Mouse (Mus musculus): ENCODE data around the gene Serpinf1. TPM values are rescaled to one million over a fixed set of nuclear protein-coding genes. Genes with fewer than 3 reads are reported as not detected.

Serpinf1 gene
- polyA plus RNA-seq, 1 experiment from 2014 or later, result 32.4 TPM

- Histone ChIP-seq H3K4me1 (ENCODE audit: control insufficient read depth in 2 of 2, insufficient read depth in 2 of 2, low read length in 2 of 2) (no peaks in the 10 kb centered on the region), H3K4me3 (ENCODE audit: control insufficient read depth in 1 of 2, insufficient read depth in 1 of 2, low read depth in 1 of 2, low read length in 2 of 2) (no peak overlapping the region), H3K27ac (replicated peaks in 1 of 2; ENCODE audit: control insufficient read depth in 1 of 2, insufficient read depth in 1 of 2, low read depth in 2 of 2, low read length in 2 of 2) (no peak overlapping the region), H3K9me3 (ENCODE audit: control insufficient read depth, low read length) (no peaks in the 10 kb centered on the region), H3K9ac (ENCODE audit: low read length) (no peak overlapping the region), H3K27me3 (ENCODE audit: control insufficient read depth, insufficient read depth, low read length) (no peaks in the 10 kb centered on the region), H3K36me3 (ENCODE audit: control insufficient read depth, insufficient read depth, low read length) (peaks cover 68% of the 10 kb centered on the region), H3K4me2 (ENCODE audit: low read length) (no peak overlapping the region)
- ATAC-seq (ENCODE audit: insufficient number of reproducible peaks, insufficient read depth, low FRiP score, low read depth), result 0 out of 2 replicates have a peak, but pooled peaks have one; percentile 35
- 66% methylated on average over 8 of the region's 8 CpGs for WGBS
These were observed 21.2 kb upstream of the Serpinf1 start for GRCm38 (mm10) chr11:75443711-75444110.

DNA sequence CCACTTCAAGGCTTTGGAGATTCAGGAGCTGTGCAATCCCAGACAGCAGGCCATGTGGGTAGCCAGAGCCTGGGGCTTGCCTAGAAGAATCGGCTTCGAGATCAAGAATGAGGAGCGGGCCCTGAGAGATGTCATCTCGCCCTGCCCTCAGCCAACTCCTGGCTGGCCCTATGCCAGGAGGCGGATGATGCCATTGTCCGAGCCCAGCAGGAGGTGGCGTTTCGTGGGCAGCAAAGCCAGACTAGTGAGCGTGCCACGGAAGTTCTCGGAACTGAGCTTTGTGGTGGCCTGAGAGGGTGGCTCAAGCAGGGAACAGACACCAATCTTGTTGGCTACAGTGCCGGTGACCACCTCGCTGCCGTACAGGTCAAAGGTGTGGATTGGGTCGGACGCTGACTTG is 19.1 kb upstream of the Serpinf1 start:
- Histone ChIP-seq H3K4me1 (ENCODE audit: control insufficient read depth in 2 of 2, insufficient read depth in 2 of 2, low read length in 2 of 2) (peaks cover 0 to 3% of the 10 kb centered on the region in 2 experiments; a peak in 1 of 4 replicates), H3K4me3 (ENCODE audit: control insufficient read depth in 1 of 2, insufficient read depth in 1 of 2, low read depth in 1 of 2, low read length in 2 of 2) (no peak overlapping the region), H3K9ac (ENCODE audit: low read length) (no peak overlapping the region), H3K9me3 (ENCODE audit: control insufficient read depth, low read length) (no peaks in the 10 kb centered on the region), H3K4me2 (ENCODE audit: low read length) (no peak overlapping the region), H3K27me3 (ENCODE audit: control insufficient read depth, insufficient read depth, low read length) (no peaks in the 10 kb centered on the region), H3K36me3 (ENCODE audit: control insufficient read depth, insufficient read depth, low read length) (peaks cover 49% of the 10 kb centered on the region), H3K27ac (replicated peaks in 1 of 2; ENCODE audit: control insufficient read depth in 1 of 2, insufficient read depth in 1 of 2, low read depth in 2 of 2, low read length in 2 of 2) (no peak overlapping the region)
- 88% methylated on average over 16 of the region's 16 CpGs for WGBS
- no peak for ATAC-seq (ENCODE audit: insufficient number of reproducible peaks, insufficient read depth, low FRiP score, low read depth)

- peaks cover 0 to 3% of the 10 kb centered on the region in 2 experiments; a peak in 1 of 4 replicates for H3K4me1 ChIP-seq (ENCODE audit: control insufficient read depth in 2 of 2, insufficient read depth in 2 of 2, low read length in 2 of 2)
- H3K4me3 ChIP-seq (ENCODE audit: control insufficient read depth in 1 of 2, insufficient read depth in 1 of 2, low read depth in 1 of 2, low read length in 2 of 2), result no peak overlapping the region
- no peak for ATAC-seq (ENCODE audit: insufficient number of reproducible peaks, insufficient read depth, low FRiP score, low read depth)
- H3K36me3 ChIP-seq (ENCODE audit: control insufficient read depth, insufficient read depth, low read length), result peaks cover 48% of the 10 kb centered on the region
- H3K9me3 ChIP-seq (ENCODE audit: control insufficient read depth, low read length), result no peaks in the 10 kb centered on the region
- 81% methylated on average over 7 of the region's 7 CpGs for WGBS
- H3K27ac ChIP-seq (replicated peaks in 1 of 2; ENCODE audit: control insufficient read depth in 1 of 2, insufficient read depth in 1 of 2, low read depth in 2 of 2, low read length in 2 of 2), result no peak overlapping the region
- no peak overlapping the region for H3K9ac ChIP-seq (ENCODE audit: low read length)
- H3K4me2 ChIP-seq (ENCODE audit: low read length), result no peak overlapping the region
- no peaks in the 10 kb centered on the region for H3K27me3 ChIP-seq (ENCODE audit: control insufficient read depth, insufficient read depth, low read length)
These were observed 18.5 kb upstream of the Serpinf1 start for GRCm38 (mm10) chr11:75441034-75441433.

GRCm38 (mm10) chr11:75439951-75440350 is 17.4 kb upstream of the Serpinf1 start:
- Histone ChIP-seq H3K4me2 (ENCODE audit: low read length) (no peak overlapping the region), H3K4me1 (ENCODE audit: control insufficient read depth in 2 of 2, insufficient read depth in 2 of 2, low read length in 2 of 2) (peaks cover 0 to 3% of the 10 kb centered on the region in 2 experiments; a peak in 1 of 4 replicates), H3K36me3 (ENCODE audit: control insufficient read depth, insufficient read depth, low read length) (peaks cover 40% of the 10 kb centered on the region), H3K9me3 (ENCODE audit: control insufficient read depth, low read length) (no peaks in the 10 kb centered on the region), H3K4me3 (ENCODE audit: control insufficient read depth in 1 of 2, insufficient read depth in 1 of 2, low read depth in 1 of 2, low read length in 2 of 2) (no peak overlapping the region), H3K27me3 (ENCODE audit: control insufficient read depth, insufficient read depth, low read length) (no peaks in the 10 kb centered on the region), H3K27ac (replicated peaks in 1 of 2; ENCODE audit: control insufficient read depth in 1 of 2, insufficient read depth in 1 of 2, low read depth in 2 of 2, low read length in 2 of 2) (no peak overlapping the region), H3K9ac (ENCODE audit: low read length) (no peak overlapping the region)
- 75% methylated on average over 3 of the region's 3 CpGs for WGBS
- no peak for ATAC-seq (ENCODE audit: insufficient number of reproducible peaks, insufficient read depth, low FRiP score, low read depth)

DNA sequence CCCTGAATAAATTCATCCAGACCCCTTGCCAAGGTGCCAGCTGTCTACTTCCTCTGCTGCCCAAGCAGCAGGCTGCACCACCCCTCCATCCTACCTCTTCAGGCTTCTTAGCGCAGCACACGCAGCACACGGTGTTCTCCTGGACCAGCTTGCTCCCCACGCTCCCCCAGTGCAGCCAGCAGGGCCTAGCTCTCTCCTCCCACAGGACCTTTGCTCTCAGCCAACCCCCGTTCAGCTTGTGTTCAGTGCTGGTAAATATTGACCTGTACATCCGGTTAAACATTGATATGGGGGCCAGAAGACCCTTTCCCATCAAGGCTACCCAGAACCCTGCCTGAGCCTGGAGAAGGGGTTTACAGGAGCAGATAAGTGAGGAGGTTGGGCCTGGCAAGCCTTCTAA is 16.9 kb upstream of the Serpinf1 start, which contains the start of gene Serpinf2:
Gene Serpinf2, minus strand, starts transcription at position 229 of the 400 bp plus-strand sequence.
- peaks cover 0 to 3% of the 10 kb centered on the region in 2 experiments; a peak in 1 of 4 replicates for H3K4me1 ChIP-seq (ENCODE audit: control insufficient read depth in 2 of 2, insufficient read depth in 2 of 2, low read length in 2 of 2)
- H3K4me2 ChIP-seq (ENCODE audit: low read length), result no peak within 1 kb of the TSS
- no peak within 1 kb of the TSS for H3K9ac ChIP-seq (ENCODE audit: low read length)
- H3K27ac ChIP-seq (replicated peaks in 1 of 2; ENCODE audit: control insufficient read depth in 1 of 2, insufficient read depth in 1 of 2, low read depth in 2 of 2, low read length in 2 of 2), result no peak within 1 kb of the TSS
- H3K27me3 ChIP-seq (ENCODE audit: control insufficient read depth, insufficient read depth, low read length), result no peaks in the 10 kb centered on the region
- H3K4me3 ChIP-seq (ENCODE audit: control insufficient read depth in 1 of 2, insufficient read depth in 1 of 2, low read depth in 1 of 2, low read length in 2 of 2), result no peak within 1 kb of the TSS
- 87% methylated on average over 6 of the region's 6 CpGs for WGBS
- H3K9me3 ChIP-seq (ENCODE audit: control insufficient read depth, low read length), result peaks cover 3% of the 10 kb centered on the region; the same call in 1 of the 2 replicates
- peaks cover 34% of the 10 kb centered on the region for H3K36me3 ChIP-seq (ENCODE audit: control insufficient read depth, insufficient read depth, low read length)
- ATAC-seq (ENCODE audit: insufficient number of reproducible peaks, insufficient read depth, low FRiP score, low read depth), result no peak

- WGBS, result 86% methylated on average over 3 of the region's 3 CpGs
- Histone ChIP-seq H3K36me3 (ENCODE audit: control insufficient read depth, insufficient read depth, low read length) (peaks cover 28% of the 10 kb centered on the region), H3K9ac (ENCODE audit: low read length) (no peak overlapping the region), H3K4me3 (ENCODE audit: control insufficient read depth in 1 of 2, insufficient read depth in 1 of 2, low read depth in 1 of 2, low read length in 2 of 2) (no peak overlapping the region), H3K4me1 (ENCODE audit: control insufficient read depth in 2 of 2, insufficient read depth in 2 of 2, low read length in 2 of 2) (peaks cover 0 to 3% of the 10 kb centered on the region in 2 experiments; a peak in 1 of 4 replicates), H3K9me3 (ENCODE audit: control insufficient read depth, low read length) (peaks cover 6% of the 10 kb centered on the region; the same call in 1 of the 2 replicates), H3K27me3 (ENCODE audit: control insufficient read depth, insufficient read depth, low read length) (no peaks in the 10 kb centered on the region), H3K4me2 (ENCODE audit: low read length) (no peak overlapping the region), H3K27ac (replicated peaks in 1 of 2; ENCODE audit: control insufficient read depth in 1 of 2, insufficient read depth in 1 of 2, low read depth in 2 of 2, low read length in 2 of 2) (no peak overlapping the region)
- no peak for ATAC-seq (ENCODE audit: insufficient number of reproducible peaks, insufficient read depth, low FRiP score, low read depth)
These were observed 16.3 kb upstream of the Serpinf1 start for GRCm38 (mm10) chr11:75438804-75439203.

DNA sequence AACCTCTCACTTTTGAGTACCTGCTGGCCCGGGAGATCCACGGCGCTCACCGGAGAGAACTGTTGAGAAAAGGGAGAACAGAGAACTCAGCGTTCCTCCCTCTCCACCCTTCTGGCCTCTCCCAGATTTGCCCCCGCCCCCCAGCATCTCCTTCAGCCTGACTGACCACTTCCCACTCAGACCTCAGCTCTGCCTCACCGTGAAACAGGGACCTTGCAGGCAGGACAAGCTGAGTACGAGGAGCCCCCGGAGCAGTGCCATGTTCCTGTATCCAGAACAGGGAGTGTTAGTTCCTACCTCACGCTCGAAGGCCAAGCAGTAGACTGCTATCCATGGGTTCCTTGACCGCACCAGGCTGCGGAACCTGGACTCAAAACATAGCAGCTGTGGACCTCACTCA is 15.7 kb upstream of the Serpinf1 start:
- no peak overlapping the region for H3K9ac ChIP-seq (ENCODE audit: low read length)
- H3K36me3 ChIP-seq (ENCODE audit: control insufficient read depth, insufficient read depth, low read length), result peaks cover 25% of the 10 kb centered on the region
- no peak overlapping the region for H3K27ac ChIP-seq (replicated peaks in 1 of 2; ENCODE audit: control insufficient read depth in 1 of 2, insufficient read depth in 1 of 2, low read depth in 2 of 2, low read length in 2 of 2)
- no peaks in the 10 kb centered on the region for H3K27me3 ChIP-seq (ENCODE audit: control insufficient read depth, insufficient read depth, low read length)
- no peak overlapping the region for H3K4me2 ChIP-seq (ENCODE audit: low read length)
- peaks cover 6% of the 10 kb centered on the region; the same call in 1 of the 2 replicates for H3K9me3 ChIP-seq (ENCODE audit: control insufficient read depth, low read length)
- WGBS, result 69% methylated on average over 13 of the region's 13 CpGs
- ATAC-seq (ENCODE audit: insufficient number of reproducible peaks, insufficient read depth, low FRiP score, low read depth), result no peak
- H3K4me3 ChIP-seq (ENCODE audit: control insufficient read depth in 1 of 2, insufficient read depth in 1 of 2, low read depth in 1 of 2, low read length in 2 of 2), result no peak overlapping the region
- H3K4me1 ChIP-seq (ENCODE audit: control insufficient read depth in 2 of 2, insufficient read depth in 2 of 2, low read length in 2 of 2), result peaks cover 0 to 3% of the 10 kb centered on the region in 2 experiments; a peak in 1 of 4 replicates

- Histone ChIP-seq H3K4me1 (ENCODE audit: control insufficient read depth in 2 of 2, insufficient read depth in 2 of 2, low read length in 2 of 2) (peaks cover 0 to 3% of the 10 kb centered on the region in 2 experiments; a peak in 1 of 4 replicates), H3K36me3 (ENCODE audit: control insufficient read depth, insufficient read depth, low read length) (no peaks in the 10 kb centered on the region), H3K27me3 (ENCODE audit: control insufficient read depth, insufficient read depth, low read length) (no peaks in the 10 kb centered on the region), H3K9ac (ENCODE audit: low read length) (no peak overlapping the region), H3K4me2 (ENCODE audit: low read length) (no peak overlapping the region), H3K4me3 (ENCODE audit: control insufficient read depth in 1 of 2, insufficient read depth in 1 of 2, low read depth in 1 of 2, low read length in 2 of 2) (no peak overlapping the region), H3K27ac (replicated peaks in 1 of 2; ENCODE audit: control insufficient read depth in 1 of 2, insufficient read depth in 1 of 2, low read depth in 2 of 2, low read length in 2 of 2) (no peak overlapping the region), H3K9me3 (ENCODE audit: control insufficient read depth, low read length) (peaks cover 6% of the 10 kb centered on the region; the same call in 1 of the 2 replicates)
- no peak for ATAC-seq (ENCODE audit: insufficient number of reproducible peaks, insufficient read depth, low FRiP score, low read depth)
- WGBS, result 83% methylated on average over 5 of the region's 5 CpGs
These were observed 11.6 kb upstream of the Serpinf1 start for GRCm38 (mm10) chr11:75434138-75434537.
